Mouse (Mus musculus) NIH3T3 (cell line): ENCODE measurements at regions not wholly inside any gene's neighbourhood (a gene's known extent, or its start where the extent isn't known, plus 50 kb on each side); places are given as distances from the start of the nearest gene placed in this dataset.
A peak's percentile ranks its signal among the peaks of the same experiment; 100 is the strongest.

Experiments
- DNase-seq: peaks from one replicate; pipeline ENCODE4 v3.0.0-alpha.2; 2012; ENCODE audit warnings: low read depth

DNA sequence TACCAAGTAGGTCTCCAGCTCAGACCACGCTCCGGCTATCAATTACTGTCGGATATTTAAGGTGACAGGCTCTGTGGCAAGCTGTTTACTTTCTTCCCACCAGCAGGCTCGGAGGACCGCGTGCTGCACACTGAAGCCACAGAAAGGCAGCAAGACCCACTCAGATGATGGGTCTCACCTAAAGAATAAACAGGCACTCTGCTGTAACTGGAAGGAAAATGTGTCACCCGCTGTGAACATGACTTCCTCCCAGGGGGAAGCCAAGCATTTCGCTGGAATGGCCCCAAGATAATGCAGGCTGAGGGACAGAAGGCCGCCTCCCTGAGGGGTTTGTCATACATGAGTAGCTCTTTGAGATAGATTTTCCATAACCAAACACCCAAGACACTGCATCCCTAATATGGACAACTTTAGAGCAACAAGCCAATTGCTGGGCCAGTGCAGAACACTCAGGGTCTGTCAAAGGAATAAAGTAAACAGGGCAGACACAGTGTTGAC, 259.3 kb downstream of the Atp23 start:
- DNase-seq = no peak

DNA sequence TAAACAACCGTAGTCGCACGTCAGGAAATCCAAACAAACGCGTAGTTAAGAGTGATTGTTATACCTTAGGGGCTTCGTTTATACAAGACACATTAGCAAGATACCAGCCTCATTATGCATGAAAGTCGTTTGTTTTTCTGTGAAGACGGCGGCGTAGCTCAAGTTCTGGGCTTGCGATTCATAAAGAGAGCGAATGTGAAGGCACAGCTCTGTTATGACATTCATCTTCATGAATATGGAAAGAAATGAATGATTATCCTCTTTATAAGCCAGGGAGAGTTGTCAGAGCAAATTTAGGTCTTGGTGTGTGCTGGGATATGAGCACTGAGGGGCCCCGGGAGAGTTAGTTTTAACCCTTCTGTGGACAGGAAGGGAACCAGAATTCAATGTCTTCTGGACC, 266.4 kb downstream of the Atp23 start:
- no peak for DNase-seq

DNA sequence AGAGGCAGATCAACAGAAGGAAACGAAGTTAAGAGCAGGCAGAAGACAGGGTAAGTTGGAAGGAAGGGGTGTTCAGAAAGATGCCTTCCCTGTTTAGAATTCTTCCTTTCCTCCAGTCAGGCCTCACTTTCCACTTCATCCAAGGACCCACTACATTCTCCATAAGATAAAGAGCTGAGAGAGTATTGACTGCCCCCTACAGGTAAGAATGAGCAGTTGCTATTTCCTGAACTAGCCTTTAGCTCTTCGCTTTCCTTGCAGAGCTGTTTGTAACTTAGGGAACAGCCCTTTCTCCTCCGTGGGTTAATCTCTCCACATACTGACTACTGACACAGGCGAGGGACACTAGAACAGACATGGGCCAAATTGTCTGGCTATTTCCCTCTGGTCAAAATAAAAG, 273.1 kb downstream of the Atp23 start:
- no peak for DNase-seq

DNA sequence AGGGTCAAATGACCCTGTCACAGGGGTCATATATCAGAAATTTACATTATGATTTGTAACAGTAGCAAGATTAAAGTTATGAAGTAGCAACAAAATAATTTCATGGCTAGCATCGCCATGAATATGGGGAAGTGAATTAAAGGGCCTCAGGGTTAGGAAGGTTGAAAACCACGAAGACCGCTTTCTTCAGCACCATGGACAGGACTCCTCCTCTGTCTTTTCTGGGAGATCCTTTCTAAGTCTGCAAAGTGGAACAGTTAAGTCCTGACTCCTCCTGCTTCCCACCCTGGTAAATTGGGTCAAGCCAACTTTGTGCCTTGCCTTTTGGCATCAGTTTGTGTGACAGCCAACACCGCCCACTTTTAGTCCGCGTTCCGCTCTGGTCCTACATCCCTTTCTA, 275.7 kb downstream of the Atp23 start:
- peak; percentile 57 for DNase-seq

- DNase-seq = no peak
These were observed 280.4 kb downstream of the Atp23 start for GRCm38 (mm10) chr10:126620802-126621201.

- DNase-seq = no peak
These were observed 281.2 kb downstream of the Atp23 start for GRCm38 (mm10) chr10:126619970-126620369.

DNA sequence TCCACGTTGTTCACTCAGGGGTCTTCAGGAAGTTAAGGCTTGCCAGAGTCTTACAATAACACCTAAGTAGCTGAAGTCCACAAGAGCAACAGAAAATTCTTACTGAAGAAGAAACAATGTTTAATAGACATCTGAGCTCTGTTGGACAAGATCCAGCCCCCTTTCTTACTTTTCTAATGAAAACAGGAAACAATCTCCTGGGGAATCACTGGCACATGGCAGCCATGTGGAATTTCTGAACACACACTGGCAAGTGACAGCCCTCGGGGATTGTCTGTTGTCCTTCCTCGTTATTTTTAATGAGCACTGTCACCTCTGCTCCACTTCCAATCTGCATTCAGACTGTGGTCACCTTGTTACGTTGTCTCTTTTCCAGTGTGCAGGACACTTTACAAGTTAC, 288.9 kb downstream of the Atp23 start:
- no peak for DNase-seq

- no peak for DNase-seq
These were observed 290.6 kb downstream of the Atp23 start for GRCm38 (mm10) chr10:126610506-126610905.

- no peak for DNase-seq
These were observed 301.5 kb downstream of the Atp23 start for GRCm38 (mm10) chr10:126599686-126600085.

GRCm38 (mm10) chr10:126568155-126568554, 333.0 kb downstream of the Atp23 start:
- DNase-seq = no peak

DNA sequence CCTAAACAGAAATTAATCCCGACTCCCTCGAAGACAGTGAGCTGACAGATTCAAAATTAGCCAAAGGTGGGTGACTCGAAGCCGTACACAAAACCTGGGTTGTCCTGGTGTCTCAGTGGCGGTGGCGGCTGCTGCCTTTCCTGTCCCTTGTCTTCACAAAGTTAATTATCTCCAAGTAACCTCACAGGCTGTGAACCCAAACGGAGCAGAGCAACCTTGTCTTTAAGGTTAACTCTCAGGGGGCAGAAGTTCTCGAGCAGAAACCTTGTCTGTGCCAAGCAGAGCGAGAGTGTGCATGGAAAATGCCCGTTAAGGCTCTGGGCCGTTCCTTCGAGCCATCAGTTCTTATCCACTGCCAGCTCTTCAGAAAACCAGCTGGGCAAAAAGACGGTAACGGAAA, 335.8 kb downstream of the Atp23 start:
- no peak for DNase-seq

DNA sequence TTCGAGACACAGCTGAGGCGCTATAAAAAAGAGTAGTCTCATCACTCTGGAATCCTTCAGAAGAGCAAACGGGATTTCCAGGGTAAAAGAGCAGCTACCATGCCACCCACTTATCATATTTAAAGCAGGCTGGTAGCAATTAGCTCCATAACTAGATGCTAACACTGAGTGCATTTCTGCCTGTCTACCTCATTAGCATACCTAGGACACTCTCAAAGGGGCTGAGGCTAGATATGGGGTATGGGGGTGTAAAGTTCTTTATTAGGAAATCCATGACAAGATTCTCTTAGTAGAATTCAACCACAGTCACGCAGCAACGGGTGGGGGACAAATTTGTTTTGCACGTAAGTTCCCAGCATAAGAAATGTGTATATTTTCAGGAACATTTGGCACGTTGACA, 346.1 kb downstream of the Atp23 start:
- DNase-seq = no peak

DNA sequence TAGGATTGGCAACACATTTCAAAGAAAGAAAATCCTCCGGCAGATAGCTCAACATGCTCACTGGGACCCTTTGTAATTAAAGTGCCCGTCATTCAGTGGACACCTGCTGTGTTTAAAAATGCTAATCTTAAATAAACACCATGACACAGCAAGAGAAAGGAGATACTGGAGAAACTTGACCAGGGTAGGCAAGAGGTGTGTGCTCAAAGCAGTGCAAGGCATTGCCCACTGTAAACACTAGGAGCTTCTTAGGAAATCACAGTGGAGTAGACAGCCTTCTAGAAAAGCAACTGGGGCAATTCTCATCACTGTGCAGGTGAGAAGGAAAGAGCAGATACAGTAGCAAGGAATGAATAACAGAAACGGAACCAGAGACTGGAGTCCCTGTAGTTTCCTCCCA, 369.2 kb downstream of the Atp23 start:
- DNase-seq = no peak

DNA sequence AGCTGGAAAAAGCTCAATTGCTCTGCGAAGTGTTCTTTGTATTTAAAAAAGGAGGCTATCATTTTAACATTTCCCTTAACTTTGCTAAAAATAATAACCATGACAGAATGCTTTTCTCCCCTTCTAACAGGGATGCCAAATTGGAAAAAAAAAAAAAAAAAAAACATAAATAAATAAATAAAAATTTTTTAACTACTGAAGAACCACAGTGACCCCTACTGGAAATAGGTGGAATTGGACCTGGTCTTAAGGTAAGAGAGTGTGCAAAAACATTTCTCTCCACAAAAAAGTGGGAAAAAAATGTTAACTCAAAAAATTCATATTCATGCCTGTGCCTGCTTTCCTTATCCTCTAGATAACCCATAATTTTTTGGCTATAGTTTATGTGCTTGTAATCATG, 369.8 kb downstream of the Atp23 start:
- DNase-seq = peak; percentile 72

- DNase-seq = no peak
These were observed 372.4 kb downstream of the Atp23 start for GRCm38 (mm10) chr10:126528801-126529200.

DNA sequence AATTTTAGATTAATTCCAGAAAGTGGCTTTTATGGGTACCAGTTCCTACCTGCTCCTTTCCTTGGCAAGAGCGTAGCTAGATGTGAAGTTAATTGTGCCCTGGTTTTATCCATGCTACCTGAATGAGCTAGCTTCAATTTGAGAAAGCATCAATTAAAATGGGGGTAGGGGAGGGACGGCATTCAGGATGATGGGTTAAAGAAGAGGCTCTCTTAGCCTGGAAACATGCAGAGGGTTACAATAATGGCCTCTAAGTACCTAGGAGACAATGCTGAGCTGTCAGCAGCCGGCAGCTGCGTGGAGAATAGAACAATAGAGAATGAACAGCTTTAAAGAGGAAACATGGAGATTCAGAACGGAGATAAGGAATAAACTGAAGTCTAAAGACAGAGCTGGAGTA, 375.0 kb downstream of the Atp23 start:
- DNase-seq = no peak

GRCm38 (mm10) chr10:126521836-126522815, 379.0 kb downstream of the Atp23 start:
- DNase-seq = no peak

GRCm38 (mm10) chr10:126520973-126521372, 380.2 kb downstream of the Atp23 start:
- DNase-seq = no peak

DNA sequence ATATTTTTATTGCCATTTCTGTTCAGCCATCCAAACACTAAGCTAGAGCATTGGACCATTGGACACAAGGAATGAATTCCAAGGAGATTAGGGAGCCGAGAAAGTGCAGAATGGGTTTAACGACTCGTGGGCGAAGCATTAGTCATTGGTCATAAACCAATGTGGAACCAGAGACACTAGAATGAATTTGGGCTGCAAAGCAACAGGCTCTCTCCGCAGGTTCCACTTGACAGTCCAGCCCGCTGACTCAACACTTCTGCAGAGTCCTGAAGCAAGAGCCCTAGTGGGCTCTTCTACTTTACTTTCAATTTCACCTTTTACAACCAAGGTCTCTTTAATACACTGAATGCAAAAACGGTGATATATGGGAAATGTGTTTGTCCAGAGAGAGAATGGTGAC, 388.0 kb downstream of the Atp23 start:
- DNase-seq = no peak

DNA sequence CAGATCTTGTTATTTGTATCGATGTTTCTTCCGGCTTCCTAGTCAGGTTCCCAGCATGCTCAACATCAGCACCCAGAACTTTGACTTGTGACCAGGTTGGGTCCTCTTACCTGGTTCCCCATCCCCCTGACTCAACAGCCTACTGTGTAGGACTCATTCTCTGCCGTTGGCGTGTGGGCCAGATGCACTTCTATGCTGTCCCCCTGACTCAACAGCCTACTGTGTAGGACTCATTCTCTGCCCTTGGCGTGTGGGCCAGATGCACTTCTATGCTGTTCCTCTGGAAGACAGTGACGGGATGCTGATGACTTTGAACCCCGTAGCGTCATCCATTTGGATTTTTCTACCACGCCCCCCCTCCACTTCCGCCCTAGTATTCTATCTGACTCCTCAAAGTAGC, 389.6 kb downstream of the Atp23 start:
- no peak for DNase-seq

- DNase-seq = no peak
These were observed 395.2 kb downstream of the Atp23 start for GRCm38 (mm10) chr10:126505988-126506387.

DNA sequence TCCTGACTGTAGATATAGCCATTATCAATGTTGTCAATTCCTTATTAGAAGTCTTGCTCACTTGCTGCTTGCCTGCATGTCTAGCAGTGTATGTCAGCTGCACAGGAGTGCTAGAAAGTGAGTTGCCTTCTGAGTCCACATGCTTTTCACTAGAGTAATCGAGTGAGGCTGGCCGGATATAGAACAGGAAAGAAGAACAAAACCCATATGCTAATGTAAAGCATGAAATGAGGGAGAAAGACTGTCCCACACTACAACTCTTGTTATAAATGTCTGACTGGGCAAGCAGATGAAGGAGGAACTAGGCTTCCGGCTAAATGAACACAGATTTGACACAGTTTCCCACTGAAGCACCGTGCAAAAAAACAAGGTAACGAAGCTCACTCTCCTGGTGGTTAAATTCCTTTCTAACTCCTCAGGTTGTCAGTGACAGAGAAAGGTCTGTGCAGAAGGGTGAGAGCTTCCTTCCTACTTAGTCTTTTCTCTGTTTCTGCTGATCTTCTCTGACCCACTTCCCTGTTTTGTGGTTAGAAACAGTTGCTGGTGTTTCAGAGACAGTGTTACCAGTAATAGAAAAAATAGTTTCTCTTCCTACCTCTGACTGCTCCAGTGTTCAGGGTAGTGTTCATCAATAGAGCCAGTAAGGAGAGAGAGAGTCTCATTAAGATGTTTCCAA, 399.0 kb downstream of the Atp23 start:
- DNase-seq = no peak

- no peak for DNase-seq
These were observed 402.4 kb downstream of the Atp23 start for GRCm38 (mm10) chr10:126498726-126499125.
